Mouse (Mus musculus) lung, adult 18-20 months (tissue): Measurements from ENCODE around the gene Gal3st3.
A peak's percentile ranks its signal among the peaks of the same experiment; 100 is the strongest.
"Not testable (repeated sequence)": the region's sequence is repeated elsewhere in the genome, so short reads cannot be mapped to it uniquely, and the experiment has no call there.

Source experiments
- DNase-seq, 2 experiments: peaks; one replicate each; pipeline ENCODE4 v3.0.0; 2022; ENCODE audit warnings: mixed read lengths in 2 of 2

Gene Gal3st3

GRCm38 (mm10) chr19:5309025-5309424 is 10.9 kb downstream of the Gal3st3 start:
- no peak for DNase-seq

GRCm38 (mm10) chr19:5313189-5313588 is 15.1 kb downstream of the Gal3st3 start:
- DNase-seq: no peak

GRCm38 (mm10) chr19:5323801-5324200 is 25.7 kb downstream of the Gal3st3 start:
- DNase-seq: peak; percentile 17 to 21

GRCm38 (mm10) chr19:5327970-5328369 is 29.8 kb downstream of the Gal3st3 start:
- peak; percentile 27 to 43 for DNase-seq

- DNase-seq: no peak
Measured at GRCm38 (mm10) chr19:5334741-5335140, 36.6 kb downstream of the Gal3st3 start.

GRCm38 (mm10) chr19:5335441-5335840 is 37.3 kb downstream of the Gal3st3 start, which contains the start of gene Catsper1:
Gene Catsper1 (plus strand): TSS chr19:5335741.
- no peak for DNase-seq

GRCm38 (mm10) chr19:5337975-5338374 is 39.8 kb downstream of the Gal3st3 start:
- DNase-seq: peak; percentile 69 to 76

GRCm38 (mm10) chr19:5341360-5341759 is 43.2 kb downstream of the Gal3st3 start:
- peak in 1 of 2 experiments; percentile 10 for DNase-seq

- DNase-seq: no peak
Measured at GRCm38 (mm10) chr19:5345297-5346131, 47.4 kb downstream of the Gal3st3 start.

- DNase-seq: no peak
Measured at GRCm38 (mm10) chr19:5348064-5348463, 49.9 kb downstream of the Gal3st3 start.

- DNase-seq: no peak
Measured at GRCm38 (mm10) chr19:5348526-5349501, 50.7 kb downstream of the Gal3st3 start.

- not testable (repeated sequence) for DNase-seq
Measured at GRCm38 (mm10) chr19:5349502-5349873, 51.4 kb downstream of the Gal3st3 start, which contains the start of gene Cst6. Gene Cst6 (minus strand): TSS chr19:5349574.

- DNase-seq: no peak
Measured at GRCm38 (mm10) chr19:5353609-5354008, 55.5 kb downstream of the Gal3st3 start.

- no peak for DNase-seq
Measured at GRCm38 (mm10) chr19:5356080-5356479, 57.9 kb downstream of the Gal3st3 start.
